Mouse (Mus musculus): ENCODE measurements around the gene Gm28308. TPM values are rescaled to one million over a fixed set of nuclear protein-coding genes. Genes with fewer than 3 reads are reported as not detected.

Gene Gm28308
- polyA plus RNA-seq, 1 experiment from 2014 or later = 0.92 TPM

GRCm38 (mm10) chr6:52227470-52228222 lies 14.5 kb upstream of the Gm28308 start:
- WGBS = 5% methylated on average over 11 of the region's 11 CpGs
- H3K36me3 ChIP-seq = peaks cover 4% of the 10 kb centered on the region; the same call in 1 of the 2 replicates
- peak overlapping the region; percentile 99 for H3K27ac ChIP-seq
- H3K4me2 ChIP-seq = peak overlapping the region; percentile 92
- peaks cover 15% of the 10 kb centered on the region for H3K4me1 ChIP-seq
- peak overlapping the region; percentile 94 for H3K9ac ChIP-seq
- no peaks in the 10 kb centered on the region for H3K27me3 ChIP-seq
- no peak for ATAC-seq (replicated peaks; ENCODE audit: low FRiP score)
- H3K9me3 ChIP-seq (replicated peaks) = no peaks in the 10 kb centered on the region
- peak overlapping the region; percentile 77 for H3K4me3 ChIP-seq (replicated peaks)

- H3K4me1 ChIP-seq = peaks cover 22% of the 10 kb centered on the region
- 4% methylated on average over 26 of the region's 26 CpGs for WGBS
- H3K9me3 ChIP-seq (replicated peaks) = no peaks in the 10 kb centered on the region
- peaks cover 4% of the 10 kb centered on the region; the same call in 1 of the 2 replicates for H3K36me3 ChIP-seq
- peak overlapping the region; percentile 77 for H3K4me3 ChIP-seq (replicated peaks)
- 0 out of 2 replicates have a peak, but pooled peaks cover 5% of the 10 kb centered on the region for H3K27me3 ChIP-seq
- H3K27ac ChIP-seq = peak overlapping the region; percentile 99
- peak overlapping the region; percentile 92 for H3K4me2 ChIP-seq
- ATAC-seq (replicated peaks; ENCODE audit: low FRiP score) = peak; percentile 27
- peak overlapping the region; percentile 94 for H3K9ac ChIP-seq
Observed at GRCm38 (mm10) chr6:52226569-52227257, 13.6 kb upstream of the Gm28308 start.

- Histone ChIP-seq H3K36me3 (peaks cover 4% of the 10 kb centered on the region; the same call in 1 of the 2 replicates), H3K9ac (peak overlapping the region; percentile 94), H3K4me3 (replicated peaks) (peak overlapping the region; percentile 77), H3K4me2 (peak overlapping the region; percentile 92), H3K4me1 (peaks cover 23% of the 10 kb centered on the region), H3K9me3 (replicated peaks) (no peaks in the 10 kb centered on the region), H3K27ac (peak overlapping the region; percentile 99), H3K27me3 (0 out of 2 replicates have a peak, but pooled peaks cover 6% of the 10 kb centered on the region)
- WGBS = under 1% methylated on average over 69 of the region's 69 CpGs
- peak; percentile 57 for ATAC-seq (replicated peaks; ENCODE audit: low FRiP score)
Observed at GRCm38 (mm10) chr6:52225612-52226568, 12.8 kb upstream of the Gm28308 start.

- ATAC-seq (replicated peaks; ENCODE audit: low FRiP score) = no peak
- peak overlapping the region; percentile 99 for H3K27ac ChIP-seq
- peak overlapping the region; percentile 77 for H3K4me3 ChIP-seq (replicated peaks)
- peak overlapping the region; percentile 92 for H3K4me2 ChIP-seq
- WGBS = under 1% methylated on average over 36 of the region's 36 CpGs
- H3K36me3 ChIP-seq = peaks cover 4% of the 10 kb centered on the region; the same call in 1 of the 2 replicates
- H3K27me3 ChIP-seq = 0 out of 2 replicates have a peak, but pooled peaks cover 6% of the 10 kb centered on the region
- peaks cover 24% of the 10 kb centered on the region for H3K4me1 ChIP-seq
- no peaks in the 10 kb centered on the region for H3K9me3 ChIP-seq (replicated peaks)
- H3K9ac ChIP-seq = peak overlapping the region; percentile 94
Observed at GRCm38 (mm10) chr6:52224895-52225611, 11.9 kb upstream of the Gm28308 start.

- H3K9ac ChIP-seq = peak overlapping the region; percentile 94
- no peak for ATAC-seq (replicated peaks; ENCODE audit: low FRiP score)
- peak overlapping the region; percentile 77 for H3K4me3 ChIP-seq (replicated peaks)
Observed at GRCm38 (mm10) chr6:52223939-52224760, 11.0 kb upstream of the Gm28308 start.

GRCm38 (mm10) chr6:52222729-52223128 lies 9.6 kb upstream of the Gm28308 start:
- Histone ChIP-seq H3K4me3 (replicated peaks) (peak overlapping the region; percentile 77), H3K27ac (peak overlapping the region; percentile 99), H3K9me3 (replicated peaks) (no peaks in the 10 kb centered on the region), H3K36me3 (peaks cover 4% of the 10 kb centered on the region; the same call in 1 of the 2 replicates), H3K4me1 (peaks cover 43% of the 10 kb centered on the region), H3K27me3 (0 out of 2 replicates have a peak, but pooled peaks cover 6% of the 10 kb centered on the region), H3K9ac (peak overlapping the region; percentile 94), H3K4me2 (peak overlapping the region; percentile 92)
- 5% methylated on average over 13 of the region's 13 CpGs for WGBS
- ATAC-seq (replicated peaks; ENCODE audit: low FRiP score) = no peak

More at GRCm38 (mm10) chr6:52223939-52224760, 11.0 kb upstream of the Gm28308 start:
- 2% methylated on average over 24 of the region's 24 CpGs for WGBS
- Histone ChIP-seq H3K4me1 (peaks cover 31% of the 10 kb centered on the region), H3K9me3 (replicated peaks) (no peaks in the 10 kb centered on the region), H3K27me3 (0 out of 2 replicates have a peak, but pooled peaks cover 6% of the 10 kb centered on the region), H3K36me3 (peaks cover 4% of the 10 kb centered on the region; the same call in 1 of the 2 replicates), H3K4me2 (peak overlapping the region; percentile 92), H3K27ac (peak overlapping the region; percentile 99)

GRCm38 (mm10) chr6:52221993-52222685 lies 9.0 kb upstream of the Gm28308 start:
- peak overlapping the region; percentile 99 for H3K27ac ChIP-seq
- peak overlapping the region; percentile 77 for H3K4me3 ChIP-seq (replicated peaks)
- WGBS = 5% methylated on average over 21 of the region's 21 CpGs
- H3K36me3 ChIP-seq = peaks cover 4% of the 10 kb centered on the region; the same call in 1 of the 2 replicates
- H3K4me1 ChIP-seq = peaks cover 40% of the 10 kb centered on the region
- peak; percentile 20 for ATAC-seq (replicated peaks; ENCODE audit: low FRiP score)
- no peaks in the 10 kb centered on the region for H3K9me3 ChIP-seq (replicated peaks)
- 0 out of 2 replicates have a peak, but pooled peaks cover 8% of the 10 kb centered on the region for H3K27me3 ChIP-seq
- peak overlapping the region; percentile 92 for H3K4me2 ChIP-seq
- peak overlapping the region; percentile 94 for H3K9ac ChIP-seq

- Histone ChIP-seq H3K4me1 (peaks cover 35% of the 10 kb centered on the region), H3K9me3 (replicated peaks) (no peaks in the 10 kb centered on the region), H3K27me3 (0 out of 2 replicates have a peak, but pooled peaks cover 8% of the 10 kb centered on the region), H3K36me3 (peaks cover 4% of the 10 kb centered on the region; the same call in 1 of the 2 replicates), H3K27ac (peak within 1 kb of the TSS; percentile 99), H3K9ac (peak within 1 kb of the TSS; percentile 94), H3K4me2 (peak within 1 kb of the TSS; percentile 92), H3K4me3 (replicated peaks) (peak within 1 kb of the TSS; percentile 77)
- WGBS = under 1% methylated on average over 46 of the region's 46 CpGs
- ATAC-seq (replicated peaks; ENCODE audit: low FRiP score) = peak; percentile 37
Observed at GRCm38 (mm10) chr6:52221337-52221992, 8.3 kb upstream of the Gm28308 start, which contains the start of gene Hoxa7. Gene Hoxa7, minus strand, starts transcription at chr6:52221854.

GRCm38 (mm10) chr6:52220865-52221310 lies 7.7 kb upstream of the Gm28308 start:
- Histone ChIP-seq H3K9ac (peak overlapping the region; percentile 76), H3K9me3 (replicated peaks) (no peaks in the 10 kb centered on the region), H3K4me2 (peak overlapping the region; percentile 92), H3K4me3 (replicated peaks) (peak overlapping the region; percentile 77), H3K27ac (peak overlapping the region; percentile 99), H3K27me3 (peaks cover 12% of the 10 kb centered on the region; the same call in 1 of the 2 replicates), H3K4me1 (peaks cover 41% of the 10 kb centered on the region), H3K36me3 (peaks cover 4% of the 10 kb centered on the region; the same call in 1 of the 2 replicates)
- no peak for ATAC-seq (replicated peaks; ENCODE audit: low FRiP score)
- 5% methylated on average over 12 of the region's 12 CpGs for WGBS

Measured in kidney, embryonic 15.5 days (tissue).